Mouse (Mus musculus) liver, embryonic 14.5 days (tissue): ENCODE results near the gene Tgm5. TPM values are rescaled to one million over a fixed set of nuclear protein-coding genes. Genes with fewer than 3 reads are reported as not detected.

Experiments
- ATAC-seq: fragments of 200-750 bp; cut with Nextera tagmentation; 2 replicates; pipeline ENCODE4 v1.8.0; 2017; ENCODE audit warnings: moderate number of reproducible peaks, mild to moderate bottlenecking, moderate library complexity; ENCODE audit not compliant: insufficient read depth
- DNase-seq, 3 experiments: peaks; one replicate each; pipeline ENCODE4 v3.0.0-alpha.2; 2012 to 2013; ENCODE audit warnings: low read depth in 3 of 3, low spot score in 3 of 3
- H3K27ac ChIP-seq: fragments of 300-500 bp; sonication (generic); 2 replicates; pipeline ENCODE4 v1.5.1; 2014; ENCODE audit warnings: moderate library complexity, mild to moderate bottlenecking, control low read depth, inconsistent platforms
- H3K27me3 ChIP-seq: fragments of 300-500 bp; sonication (generic); 2 replicates; pipeline ENCODE4 v1.6.1; 2014; ENCODE audit warnings: mild to moderate bottlenecking, low read length, moderate library complexity; ENCODE audit not compliant: control insufficient read depth, insufficient read depth
- H3K36me3 ChIP-seq: fragments of 300-500 bp; sonication (generic); replicated peaks from 2 replicates; pipeline ENCODE4 v1.6.1; 2014; ENCODE audit warnings: low read depth; ENCODE audit not compliant: control insufficient read depth, insufficient read depth
- H3K4me1 ChIP-seq, 2 experiments: fragments of 200-500 bp in 1 of 2; fragments of 300-500 bp in 1 of 2; sonication (generic) in 1 of 2; replicated peaks; 2 replicates each; pipeline ENCODE4 v1.6.1; 2012 to 2014; ENCODE audit warnings: antibody characterized with exemption in 1 of 2, inconsistent platforms in 1 of 2, low read length in 1 of 2; ENCODE audit not compliant: control insufficient read depth in 2 of 2, insufficient read depth in 2 of 2
- H3K4me2 ChIP-seq: fragments of 300-500 bp; sonication (generic); 2 replicates; pipeline ENCODE4 v1.6.1; 2014; ENCODE audit warnings: low read depth, mild to moderate bottlenecking, control low read depth, moderate library complexity
- H3K4me3 ChIP-seq, 2 experiments: fragments of 200-500 bp in 1 of 2; fragments of 300-500 bp in 1 of 2; sonication (generic) in 1 of 2; 2 replicates each; pipeline ENCODE4 v1.5.1; 2012 to 2014; ENCODE audit warnings: low read depth in 2 of 2, low read length in 2 of 2, mild to moderate bottlenecking in 2 of 2, control low read depth in 1 of 2, inconsistent platforms in 1 of 2, moderate library complexity in 1 of 2; ENCODE audit not compliant: insufficient read depth in 1 of 2
- H3K9ac ChIP-seq: fragments of 300-500 bp; sonication (generic); replicated peaks from 2 replicates; pipeline ENCODE4 v1.6.1; 2014; ENCODE audit warnings: mild to moderate bottlenecking, control low read depth, moderate library complexity
- H3K9me3 ChIP-seq: fragments of 300-500 bp; sonication (generic); 2 replicates; pipeline ENCODE4 v1.6.1; 2016; ENCODE audit warnings: low read length, mixed read lengths; ENCODE audit not compliant: control insufficient read depth
- CTCF ChIP-seq: IDR thresholded peaks from 2 replicates; pipeline ENCODE4 v1.5.1; 2016; ENCODE audit warnings: antibody characterized with exemption, low read depth, control low read depth
- EP300 ChIP-seq: IDR thresholded peaks from 2 replicates; pipeline ENCODE4 v1.6.1; 2016; ENCODE audit warnings: antibody characterized with exemption, low read depth
- WGBS: fragments of 180-500 bp; shearing (Covaris S2); extraction: QIAGEN DNeasy Blood & Tissue Kit; methylation state at CpG from one replicate; pipeline ENCODE4 v1.1.7; 2014; ENCODE audit not compliant: insufficient replicate concordance; 5-methylcytosine and 5-hydroxymethylcytosine counted together
- polyA plus RNA-seq, 2 experiments: library from polyadenylated mRNA; depleted of rRNA in 1 of 2; stranded (reverse) in 1 of 2; unstranded in 1 of 2; fragments of >200 nt; fragmentation: Nextera tagmentation in 1 of 2; extraction: Ambion mirVana in 1 of 2; gene quantifications; 2 replicates each; pipeline versions ENCODE4 v1.2.1 to v1.2.3; 2012 to 2014

The Tgm5 gene
- polyA plus RNA-seq, 2 experiments, result not detected

DNA sequence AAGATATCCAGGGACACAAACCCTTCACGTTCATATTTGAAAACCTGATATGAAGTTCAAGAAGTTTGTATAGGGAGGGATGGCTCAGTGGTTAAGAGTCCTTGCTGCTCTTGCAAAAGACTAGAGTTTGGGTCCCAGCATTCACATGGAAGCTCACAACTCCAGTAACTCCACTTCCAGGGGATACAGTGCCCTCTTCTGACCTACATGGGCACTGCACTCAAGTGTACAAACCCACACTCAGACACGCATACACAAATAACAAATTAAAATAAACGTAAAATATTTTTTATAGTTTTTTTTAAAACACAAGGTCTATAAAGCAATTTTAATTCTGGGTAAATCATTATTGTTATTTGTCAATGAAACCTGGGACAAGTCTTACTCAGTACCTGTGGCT lies 2.9 kb upstream of the Tgm5 start:
- Histone ChIP-seq H3K4me1 (no peaks in the 10 kb centered on the region), H3K4me2 (no peak overlapping the region), H3K36me3 (no peaks in the 10 kb centered on the region), H3K27ac (no peak overlapping the region), H3K4me3 (no peak overlapping the region), H3K9ac (no peak overlapping the region), H3K27me3 (no peaks in the 10 kb centered on the region), H3K9me3 (no peaks in the 10 kb centered on the region)
- DNase-seq, result no peak
- WGBS, result 76% methylated on average over 3 of the region's 3 CpGs
- TF ChIP-seq EP300 (no peak), CTCF (peak; percentile 55)
- no peak for ATAC-seq

DNA sequence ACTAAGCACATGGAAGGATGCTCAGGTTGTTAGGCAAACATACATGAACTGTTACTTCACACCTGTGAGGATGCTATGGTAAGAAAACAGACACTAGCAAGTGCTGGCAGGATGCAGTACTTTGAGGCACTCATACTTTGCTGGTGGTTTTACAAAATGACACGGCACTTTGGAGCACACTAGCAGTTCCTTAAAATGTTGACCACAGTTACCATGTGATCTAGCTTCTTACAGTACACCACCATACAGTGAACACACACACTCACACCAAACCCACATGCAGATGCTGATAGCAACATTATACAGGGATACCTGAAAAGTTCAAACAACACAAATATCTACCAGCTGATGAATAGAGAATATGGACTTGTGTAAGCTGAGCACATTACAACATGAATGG lies 3.0 kb downstream of the Tgm5 start:
- Histone ChIP-seq H3K9me3 (no peaks in the 10 kb centered on the region), H3K27ac (no peak overlapping the region), H3K4me3 (no peak overlapping the region), H3K27me3 (no peaks in the 10 kb centered on the region), H3K36me3 (no peaks in the 10 kb centered on the region), H3K4me1 (no peaks in the 10 kb centered on the region), H3K4me2 (no peak overlapping the region), H3K9ac (no peak overlapping the region)
- no peak for DNase-seq
- TF ChIP-seq EP300 (no peak), CTCF (no peak)
- 10% methylated on average over 1 of the region's 1 CpGs for WGBS
- no peak for ATAC-seq

DNA sequence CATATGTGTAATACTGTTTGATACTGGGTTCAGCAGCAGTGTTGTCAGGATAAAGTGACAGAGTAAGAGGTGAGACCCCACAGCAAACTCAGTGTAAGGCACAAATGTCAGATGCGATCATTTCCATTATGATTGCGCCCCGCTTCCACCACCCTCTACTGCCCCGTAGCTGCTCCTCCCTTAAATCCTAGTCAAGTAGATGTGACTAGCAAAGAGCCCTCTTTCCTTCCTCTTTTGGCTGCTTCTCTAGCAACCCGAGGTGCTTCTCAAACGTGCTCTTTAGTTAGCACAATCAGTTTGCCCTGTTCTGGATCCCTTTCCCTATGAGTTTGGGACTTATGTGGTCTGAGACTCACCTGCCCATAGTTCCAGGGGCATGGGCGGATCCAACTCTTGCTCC lies 10.9 kb downstream of the Tgm5 start:
- Histone ChIP-seq H3K4me1 (no peaks in the 10 kb centered on the region), H3K9ac (no peak overlapping the region), H3K4me3 (no peak overlapping the region), H3K4me2 (no peak overlapping the region), H3K27ac (no peak overlapping the region), H3K36me3 (no peaks in the 10 kb centered on the region), H3K9me3 (no peaks in the 10 kb centered on the region), H3K27me3 (no peaks in the 10 kb centered on the region)
- ATAC-seq (no peak), DNase-seq (no peak)
- no peak for TF ChIP-seq EP300
- no peak for TF ChIP-seq CTCF
- 44% methylated on average over 7 of the region's 7 CpGs for WGBS

DNA sequence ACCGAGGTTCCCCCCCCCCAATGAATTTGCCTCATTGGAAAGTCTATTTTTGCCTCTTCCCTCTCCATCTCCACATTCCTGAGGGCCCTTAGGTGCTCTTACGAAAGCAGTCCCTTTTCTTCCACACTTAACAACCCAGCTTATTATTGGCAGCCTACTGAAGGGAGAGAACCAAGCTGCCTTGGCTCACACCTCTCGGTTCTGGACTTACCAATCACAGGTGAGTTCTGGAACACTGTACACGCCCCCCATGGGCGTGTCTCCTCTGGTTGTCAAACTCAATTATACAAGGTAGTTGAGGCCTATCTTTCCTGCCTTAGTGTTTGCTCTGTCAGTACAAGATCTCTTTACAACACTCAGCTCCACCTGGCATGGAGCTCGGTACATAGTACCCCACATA lies 13.8 kb downstream of the Tgm5 start:
- WGBS, result 61% methylated on average over 6 of the region's 6 CpGs
- Histone ChIP-seq H3K27me3 (no peaks in the 10 kb centered on the region), H3K27ac (no peak overlapping the region), H3K9me3 (no peaks in the 10 kb centered on the region), H3K4me2 (no peak overlapping the region), H3K4me1 (no peaks in the 10 kb centered on the region), H3K4me3 (no peak overlapping the region), H3K36me3 (no peaks in the 10 kb centered on the region), H3K9ac (no peak overlapping the region)
- ATAC-seq (no peak), DNase-seq (peak in 2 of 3 experiments; percentile 22 to 34)
- TF ChIP-seq CTCF (no peak), EP300 (no peak)

DNA sequence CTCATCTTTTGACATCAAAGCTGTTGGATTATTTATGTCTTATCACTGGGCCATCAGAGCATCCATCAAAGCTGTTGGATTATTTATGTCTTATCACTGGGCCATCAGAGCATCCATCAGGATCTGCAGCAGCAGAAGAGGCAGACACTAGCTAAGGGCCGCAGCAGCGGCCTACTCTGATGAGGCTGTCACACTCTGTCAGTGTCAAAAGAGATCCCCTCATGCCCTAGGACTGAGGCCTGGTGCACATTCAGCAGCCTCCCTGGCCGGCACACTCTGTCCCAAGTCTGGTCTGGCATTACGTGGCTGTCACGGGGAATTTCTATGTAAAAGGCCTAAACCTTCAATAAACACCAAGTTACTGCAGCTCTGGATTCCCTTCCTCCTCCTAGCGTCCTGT lies 16.1 kb downstream of the Tgm5 start:
- Histone ChIP-seq H3K4me3 (no peak overlapping the region), H3K9me3 (no peaks in the 10 kb centered on the region), H3K4me1 (no peaks in the 10 kb centered on the region), H3K36me3 (no peaks in the 10 kb centered on the region), H3K27ac (no peak overlapping the region), H3K4me2 (no peak overlapping the region), H3K9ac (no peak overlapping the region), H3K27me3 (no peaks in the 10 kb centered on the region)
- no peak for ATAC-seq
- WGBS, result 68% methylated on average over 6 of the region's 6 CpGs
- no peak for DNase-seq
- TF ChIP-seq CTCF (no peak), EP300 (no peak)
